Mouse (Mus musculus): ENCODE measurements around the gene Palm.

- TF ChIP-seq CTCF (IDR thresholded peaks at IDR 0.05; ENCODE audit: insufficient read depth, low read length), result no peak
- no peak for TF ChIP-seq POLR2A (IDR thresholded peaks at IDR 0.05; ENCODE audit: borderline replicate concordance, extremely low read depth, low read depth, low read length)
Measured at GRCm38 (mm10) chr10:79846553-79846952, 53.2 kb downstream of the Palm start.
